Mouse (Mus musculus) testis, adult 2 months (tissue): ENCODE results near the gene Myh14.

Experiments
- CTCF ChIP-seq: fragments of 200-500 bp; IDR thresholded peaks from 2 replicates; pipeline ENCODE4 v1.5.1; 2012; ENCODE audit warnings: low read depth, mild to moderate bottlenecking, inconsistent platforms, low read length, moderate library complexity; ENCODE audit not compliant: control insufficient read depth, insufficient read depth, insufficient replicate concordance
- POLR2A ChIP-seq: fragments of 200-500 bp; IDR thresholded peaks from 2 replicates; pipeline ENCODE4 v1.6.1; 2012; ENCODE audit warnings: low read depth, mild to moderate bottlenecking, inconsistent platforms, low read length, moderate library complexity; ENCODE audit not compliant: control insufficient read depth

DNA sequence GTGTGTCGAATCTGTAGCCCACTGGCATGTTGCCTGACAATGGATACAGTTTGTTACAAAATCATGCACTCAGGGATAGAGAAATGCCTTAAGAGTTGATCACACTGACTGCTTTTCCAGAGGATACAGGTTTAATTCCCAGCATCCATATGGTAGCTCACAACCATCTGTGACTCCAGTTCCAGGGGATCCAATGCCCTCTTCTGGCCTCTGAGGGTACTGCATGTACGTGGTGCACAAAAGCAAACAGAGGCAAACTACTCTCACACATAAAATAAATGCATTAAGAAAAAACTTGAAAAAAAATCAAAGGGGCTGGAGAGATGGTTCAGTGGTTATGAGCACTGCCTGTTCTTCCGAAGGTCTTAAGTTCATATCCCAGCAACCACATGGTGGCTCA lies 53.6 kb downstream of the Myh14 start:
- TF ChIP-seq CTCF = peak; percentile 29; the same call in 1 of the 2 replicates
- no peak for TF ChIP-seq POLR2A
